Mouse (Mus musculus) heart, postnatal 0 days (tissue): ENCODE data around the gene Pigg.
"Not testable (repeated sequence)": the region's sequence is repeated elsewhere in the genome, so short reads cannot be mapped to it uniquely, and the experiment has no call there.

Experiments used
- CTCF ChIP-seq: IDR thresholded peaks from 2 replicates; pipeline ENCODE4 v1.5.1; 2016; ENCODE audit warnings: antibody characterized with exemption, control low read depth, low read depth
- EP300 ChIP-seq: IDR thresholded peaks from 2 replicates; pipeline ENCODE4 v1.6.1; 2016; ENCODE audit warnings: antibody characterized with exemption, low read depth

DNA sequence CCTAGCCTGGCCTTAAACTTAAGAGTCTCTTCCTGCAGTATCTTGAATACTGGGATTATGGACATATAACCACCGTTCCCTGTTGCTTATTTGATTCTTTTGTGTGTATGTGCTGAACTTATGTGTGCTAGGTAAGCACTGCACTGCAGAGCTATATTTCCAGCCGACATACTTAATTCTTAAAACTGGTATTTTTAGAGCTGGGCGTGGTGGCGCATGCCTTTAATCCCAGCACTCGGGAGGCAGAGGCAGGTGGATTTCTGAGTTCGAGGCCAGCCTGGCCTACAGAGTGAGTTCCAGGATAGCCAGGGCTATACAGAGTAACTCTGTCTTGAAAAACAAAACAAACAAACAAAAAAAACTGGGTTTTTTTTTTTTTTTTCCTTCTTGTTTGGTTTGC, 41.1 kb upstream of the Pigg start:
- TF ChIP-seq EP300, CTCF: not testable (repeated sequence)
